Mouse (Mus musculus): ENCODE results near the gene Gpc6. TPM values are rescaled to one million over a fixed set of nuclear protein-coding genes. Genes with fewer than 3 reads are reported as not detected.

Gpc6 gene
- total RNA-seq (2021), result 10 to 100 TPM; 35.6 to 41.2 TPM

- DNase-seq, result peak; percentile 87
Measured at GRCm38 (mm10) chr14:116924876-116925601, at the start of gene Gpc6. Gpc6 (plus strand) TSS chr14:116925315.

GRCm38 (mm10) chr14:116882480-116883044 is 42.6 kb upstream of the Gpc6 start:
- DNase-seq, result no peak

DNA sequence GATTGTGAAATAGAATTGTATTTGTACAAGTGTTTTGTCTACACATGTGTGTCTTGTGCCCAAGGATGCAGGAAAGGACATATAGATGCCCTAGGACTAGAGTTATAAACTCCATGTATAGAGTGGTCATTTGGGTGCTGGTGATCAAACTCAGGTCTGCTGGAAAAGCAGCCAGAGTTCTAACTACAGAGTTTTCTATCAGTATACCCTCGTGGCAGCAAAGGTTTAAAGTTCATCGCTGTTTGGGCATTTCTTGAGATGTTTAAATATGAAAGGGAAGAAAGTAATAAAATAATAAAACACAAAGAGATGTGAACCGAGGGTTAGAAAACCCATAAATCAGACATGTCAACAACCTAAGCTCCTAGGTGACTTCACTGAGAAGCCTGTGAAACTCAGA is 30.8 kb upstream of the Gpc6 start:
- DNase-seq, result no peak

GRCm38 (mm10) chr14:116897971-116898370 is 27.1 kb upstream of the Gpc6 start:
- DNase-seq, result no peak

GRCm38 (mm10) chr14:116911768-116912167 is 13.3 kb upstream of the Gpc6 start:
- no peak for DNase-seq

- DNase-seq, result no peak
Measured at GRCm38 (mm10) chr14:116916874-116917273, 8.2 kb upstream of the Gpc6 start.

DNA sequence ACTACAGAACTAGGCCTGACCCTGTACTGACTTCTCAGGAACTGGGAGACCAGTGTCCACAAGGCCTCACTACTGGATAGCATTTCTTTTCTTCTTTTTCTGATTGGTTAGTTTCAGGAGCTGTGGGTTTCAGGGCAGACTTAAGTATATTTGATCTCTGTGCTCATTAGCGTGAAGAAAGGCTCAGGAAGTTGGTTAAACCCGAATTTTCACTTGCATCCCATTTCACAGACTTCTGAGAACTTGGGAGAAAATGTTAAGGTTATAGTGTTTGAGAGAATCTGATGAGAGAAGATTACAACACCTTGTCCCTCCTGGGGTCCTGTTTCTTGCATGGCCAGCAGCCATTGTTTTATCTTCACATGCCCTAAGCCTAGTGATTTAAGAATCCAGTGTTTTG is 849 bp upstream of the Gpc6 start:
- no peak for DNase-seq

- peak; percentile 41 for DNase-seq
Measured at GRCm38 (mm10) chr14:116925691-116926403, 732 bp downstream of the Gpc6 start.

- DNase-seq, result peak; percentile 69
Measured at GRCm38 (mm10) chr14:116926404-116927171, 1.5 kb downstream of the Gpc6 start.

DNA sequence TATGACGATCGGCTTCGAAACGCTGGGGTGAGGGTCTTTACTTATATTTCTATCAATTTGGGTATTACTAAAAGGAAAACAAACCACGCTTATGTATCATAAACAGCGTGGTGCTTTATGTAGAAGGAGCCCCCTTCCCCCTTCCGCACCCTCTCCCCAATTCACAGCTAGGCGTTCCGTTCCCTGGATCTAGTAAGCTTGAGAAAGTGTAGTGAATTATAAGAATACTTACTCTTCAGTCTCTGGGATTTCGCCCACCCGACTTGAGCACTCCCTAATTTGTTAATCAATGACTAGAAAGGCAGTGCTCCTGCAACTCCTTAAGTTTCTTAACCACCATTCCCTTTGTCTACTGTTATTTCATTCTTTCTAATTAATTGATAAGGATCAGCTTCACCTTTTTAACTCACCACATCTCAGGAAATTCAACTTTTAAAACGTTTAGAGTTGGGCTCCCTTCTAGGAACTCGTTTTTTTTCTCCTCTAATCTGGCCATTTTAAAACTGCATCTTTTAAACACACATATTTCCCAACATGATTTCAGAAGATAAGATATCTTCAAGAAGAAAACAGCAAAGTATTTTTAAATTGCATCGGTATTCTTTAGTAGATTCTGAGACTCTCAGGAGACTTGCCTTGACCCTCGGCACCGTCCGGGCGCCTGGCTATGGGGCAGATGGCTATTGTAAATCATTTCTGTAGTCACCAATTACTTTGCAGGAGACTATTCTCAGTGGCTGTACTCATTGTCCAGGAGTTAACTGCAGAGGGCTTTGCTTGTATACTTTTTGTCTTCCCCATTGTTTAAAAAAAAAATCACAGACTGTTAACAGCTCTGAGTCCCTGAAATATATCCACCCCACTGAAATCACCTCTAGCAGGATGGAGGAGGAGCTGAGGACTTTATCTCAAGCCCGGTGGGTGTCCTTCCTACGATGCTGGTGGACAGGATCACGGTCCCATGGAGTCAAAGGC is 2.5 kb downstream of the Gpc6 start:
- DNase-seq, result no peak

DNA sequence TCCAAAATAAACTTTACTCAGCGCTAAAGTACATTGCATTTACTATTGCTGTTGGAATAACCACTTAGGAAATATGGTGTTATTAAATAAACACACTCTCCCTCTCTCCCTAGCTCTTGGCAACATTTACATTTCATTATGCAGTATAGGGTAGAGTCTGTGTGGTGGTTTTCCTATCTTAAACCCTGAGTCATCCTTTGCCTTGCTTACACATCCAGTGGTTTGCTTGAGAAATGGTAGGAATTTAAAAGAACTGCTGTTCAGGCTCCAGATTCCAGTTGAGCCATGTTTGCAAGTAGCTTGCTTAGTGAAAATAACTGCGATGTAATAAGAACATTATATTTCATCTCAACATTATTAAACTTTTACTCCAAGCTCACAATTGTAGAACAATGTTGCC is 3.3 kb downstream of the Gpc6 start:
- no peak for DNase-seq

- DNase-seq, result no peak
Measured at GRCm38 (mm10) chr14:116928796-116929529, 3.8 kb downstream of the Gpc6 start.

- no peak for DNase-seq
Measured at GRCm38 (mm10) chr14:116933825-116934224, 8.7 kb downstream of the Gpc6 start.

GRCm38 (mm10) chr14:116937910-116938560 is 12.9 kb downstream of the Gpc6 start:
- peak; percentile 11 for DNase-seq

- no peak for DNase-seq
Measured at GRCm38 (mm10) chr14:116938735-116939134, 13.6 kb downstream of the Gpc6 start.

DNA sequence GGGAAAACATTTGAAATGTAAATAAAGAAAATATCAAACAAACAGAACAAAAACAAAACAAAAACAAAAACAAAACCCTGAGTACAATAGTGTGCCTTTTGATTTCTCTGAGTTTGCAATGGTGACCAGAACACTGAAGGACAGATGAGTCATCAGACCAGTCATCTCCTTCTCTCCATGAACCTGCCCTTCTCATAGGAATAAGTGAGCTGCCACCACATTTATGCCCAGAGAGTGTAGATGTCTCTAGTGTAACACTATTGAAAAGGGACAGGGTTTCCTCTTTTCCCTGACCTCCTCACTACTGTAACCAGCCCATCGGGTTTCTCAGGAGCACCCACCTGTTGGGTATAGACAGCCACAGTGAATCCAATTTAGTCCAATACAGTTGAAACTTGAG is 14.4 kb downstream of the Gpc6 start:
- DNase-seq, result no peak

DNA sequence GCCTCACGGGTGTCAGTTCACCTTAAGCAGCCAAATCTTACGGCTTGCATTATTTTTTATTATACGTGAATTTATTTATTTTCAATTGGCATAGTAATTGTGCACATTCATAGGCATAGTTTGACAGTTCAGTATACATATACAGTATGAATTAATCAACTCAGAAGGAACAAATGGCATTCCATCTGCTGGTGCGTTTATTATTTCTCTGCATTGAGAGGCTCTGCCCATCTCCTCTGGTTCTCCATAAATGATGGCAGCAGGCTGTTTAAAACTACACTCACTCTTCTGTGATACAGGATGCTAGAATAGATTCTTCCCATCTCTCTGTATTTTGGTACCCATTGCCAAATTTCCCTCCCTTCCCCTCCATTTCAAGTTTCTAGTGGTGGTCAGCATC is 16.7 kb downstream of the Gpc6 start:
- DNase-seq, result no peak

GRCm38 (mm10) chr14:116943751-116944150 is 18.6 kb downstream of the Gpc6 start:
- no peak for DNase-seq

- no peak for DNase-seq
Measured at GRCm38 (mm10) chr14:116945975-116946374, 20.9 kb downstream of the Gpc6 start.

GRCm38 (mm10) chr14:116947461-116947860 is 22.3 kb downstream of the Gpc6 start:
- DNase-seq, result no peak
